Mouse (Mus musculus) cerebellum, postnatal 36 days (tissue): ENCODE data around the gene Hdac7.

Experiments
- DNase-seq, 2 experiments: peaks; one replicate each; pipeline ENCODE4 v3.0.0; 2021 to 2022; ENCODE audit warnings: mixed read lengths in 2 of 2

Hdac7 gene

DNA sequence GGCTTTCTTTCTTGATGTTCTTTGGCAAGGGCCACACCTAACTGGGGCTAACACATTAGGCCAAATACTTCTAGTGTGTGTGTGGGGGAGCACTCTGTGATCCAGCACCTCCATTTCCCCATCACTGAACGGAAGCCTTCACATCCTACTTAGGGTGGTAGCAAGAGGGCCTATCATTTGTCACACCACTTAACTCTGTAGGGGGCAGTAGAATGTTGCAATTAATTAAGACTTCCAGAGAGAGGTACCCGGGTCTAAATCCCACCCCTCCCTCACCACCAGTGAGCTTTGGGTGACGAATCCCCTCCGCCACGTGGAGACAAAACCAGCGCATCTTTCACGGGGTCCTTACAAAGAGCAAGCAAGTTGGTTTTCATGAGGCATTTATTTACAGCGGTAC lies 9.8 kb upstream of the Hdac7 start:
- no peak for DNase-seq

DNA sequence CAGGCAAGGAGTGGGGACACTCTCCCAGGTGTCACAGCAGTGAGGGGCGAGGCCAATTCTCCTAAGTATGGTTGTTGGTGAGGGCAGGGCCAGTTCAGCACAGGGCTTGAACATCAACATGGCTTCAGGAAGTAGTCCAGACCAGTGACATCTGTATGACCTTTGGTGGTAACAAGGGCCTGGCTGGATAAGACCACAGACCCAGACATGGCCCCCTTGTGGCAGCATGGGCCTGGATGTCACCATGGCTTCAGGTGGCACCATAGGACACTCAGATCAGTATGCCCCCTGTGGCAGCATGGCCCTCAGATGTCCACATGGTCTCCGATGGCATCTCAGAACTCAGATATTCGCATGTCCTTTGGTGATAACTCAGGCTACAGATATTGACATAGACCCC lies 8.0 kb upstream of the Hdac7 start:
- no peak for DNase-seq

DNA sequence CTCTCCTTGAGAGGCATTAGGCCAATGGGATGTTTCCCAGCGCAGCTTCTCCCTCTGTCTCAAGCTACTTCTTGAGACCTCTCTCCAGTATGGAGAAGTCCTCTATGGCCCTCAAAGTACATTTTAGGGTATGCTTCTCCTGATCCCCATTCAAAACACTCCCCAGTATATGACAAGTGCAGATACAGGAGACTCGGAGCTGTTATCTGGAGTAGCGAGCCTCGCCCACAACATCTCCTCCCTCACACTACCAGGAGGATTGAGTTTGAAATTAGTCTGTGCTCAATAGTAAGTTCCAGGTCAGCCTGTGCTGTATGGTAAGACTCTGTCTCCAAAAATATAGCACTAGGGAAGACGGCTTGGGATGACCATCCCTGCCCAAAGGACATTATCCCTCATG lies 6.7 kb upstream of the Hdac7 start:
- DNase-seq = no peak

DNA sequence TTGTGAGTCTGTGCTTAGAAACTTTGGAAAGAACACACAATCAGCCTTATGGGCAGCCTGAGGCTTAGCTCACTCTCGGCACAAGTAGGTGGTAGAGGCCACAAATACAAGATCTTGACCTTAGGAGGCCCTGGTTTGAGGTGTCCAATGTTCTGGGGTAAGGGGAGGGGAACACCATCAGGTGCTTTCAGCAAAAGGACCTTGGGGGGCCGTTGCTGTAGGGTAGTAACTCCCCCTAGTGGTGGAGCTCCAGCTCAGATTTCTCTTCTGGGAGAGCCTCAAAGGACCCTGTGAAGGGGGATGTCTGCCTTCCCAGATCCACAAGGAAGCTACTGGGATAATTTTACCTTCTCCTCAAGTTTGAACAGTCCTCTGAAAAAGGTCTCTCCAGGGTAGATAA lies 6.1 kb upstream of the Hdac7 start:
- DNase-seq = no peak

DNA sequence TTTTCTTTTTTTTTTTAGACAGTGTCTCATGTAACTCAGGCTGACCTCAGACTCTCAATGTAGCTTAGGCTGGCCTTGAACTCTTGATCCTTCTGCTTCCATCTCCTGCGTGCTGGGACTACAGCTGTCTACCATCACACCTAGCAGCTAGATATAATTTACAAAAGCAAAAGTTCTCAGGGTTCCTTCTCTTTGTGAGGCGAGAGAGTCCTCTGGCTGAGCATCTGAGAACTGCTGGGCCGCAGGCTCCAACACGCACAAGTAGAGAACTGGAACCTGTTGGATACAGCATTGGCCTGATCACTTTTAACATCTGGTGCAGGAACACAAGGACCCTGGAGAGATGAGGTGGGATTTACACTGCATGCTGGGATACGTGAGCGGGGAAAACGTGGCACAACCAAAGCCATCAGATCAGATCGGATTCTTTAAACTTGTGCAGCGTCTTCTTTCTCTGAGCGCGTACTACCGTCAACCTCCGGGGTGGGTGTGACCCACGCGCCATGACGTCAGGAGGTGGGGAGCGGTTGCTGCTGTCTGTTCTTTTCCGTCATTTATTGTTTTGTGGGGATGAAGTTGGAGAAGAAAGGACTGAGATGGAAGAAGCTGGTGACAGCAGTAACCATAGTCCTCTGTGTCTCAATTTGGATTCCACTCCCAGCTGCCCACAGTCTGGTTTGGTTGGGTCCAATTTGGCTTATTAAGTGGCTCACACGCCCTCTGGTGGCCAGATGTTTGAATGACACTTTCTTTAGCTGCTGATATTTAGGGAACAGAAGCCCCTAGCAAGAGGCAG lies 5.0 kb upstream of the Hdac7 start:
- DNase-seq = peak; percentile 82 to 92

DNA sequence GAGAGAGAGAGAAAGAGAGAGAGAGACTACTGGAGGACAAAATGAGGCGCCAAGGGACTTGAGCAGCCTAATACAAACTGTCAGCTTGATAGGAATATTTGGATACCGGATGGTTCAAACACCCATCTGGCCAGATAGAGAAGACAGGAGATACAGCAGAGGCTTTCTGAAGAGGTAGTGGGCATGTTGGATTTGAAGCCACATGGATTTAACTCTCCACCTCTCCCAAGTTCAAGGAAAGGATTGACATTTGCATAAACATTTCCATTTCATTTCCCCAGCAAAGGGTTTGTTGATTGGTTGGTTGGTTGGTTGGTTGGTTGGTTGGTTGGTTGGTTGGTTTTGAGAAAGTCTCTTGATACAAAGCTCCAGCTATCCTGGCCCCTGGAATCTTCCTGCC lies 3.6 kb upstream of the Hdac7 start:
- DNase-seq = no peak

DNA sequence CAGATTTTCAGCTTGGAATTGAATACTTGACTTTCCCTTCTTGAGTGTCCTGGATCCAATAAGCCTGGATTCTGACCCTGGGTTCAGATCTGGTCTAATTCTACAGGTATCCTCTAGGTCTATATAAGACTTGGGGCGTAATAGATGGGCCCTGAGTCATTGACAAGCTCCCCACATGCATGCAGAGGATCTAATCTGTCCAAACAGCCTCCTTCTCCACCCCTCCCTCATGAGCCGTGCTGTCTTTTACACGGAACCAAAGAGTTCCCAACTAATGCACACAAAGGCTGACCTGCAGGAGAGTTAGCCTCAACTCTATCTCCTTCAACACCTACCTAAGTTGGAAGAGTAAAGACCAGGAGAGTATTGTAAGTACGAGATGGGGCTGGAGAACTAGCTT lies 3.0 kb upstream of the Hdac7 start:
- no peak for DNase-seq

DNA sequence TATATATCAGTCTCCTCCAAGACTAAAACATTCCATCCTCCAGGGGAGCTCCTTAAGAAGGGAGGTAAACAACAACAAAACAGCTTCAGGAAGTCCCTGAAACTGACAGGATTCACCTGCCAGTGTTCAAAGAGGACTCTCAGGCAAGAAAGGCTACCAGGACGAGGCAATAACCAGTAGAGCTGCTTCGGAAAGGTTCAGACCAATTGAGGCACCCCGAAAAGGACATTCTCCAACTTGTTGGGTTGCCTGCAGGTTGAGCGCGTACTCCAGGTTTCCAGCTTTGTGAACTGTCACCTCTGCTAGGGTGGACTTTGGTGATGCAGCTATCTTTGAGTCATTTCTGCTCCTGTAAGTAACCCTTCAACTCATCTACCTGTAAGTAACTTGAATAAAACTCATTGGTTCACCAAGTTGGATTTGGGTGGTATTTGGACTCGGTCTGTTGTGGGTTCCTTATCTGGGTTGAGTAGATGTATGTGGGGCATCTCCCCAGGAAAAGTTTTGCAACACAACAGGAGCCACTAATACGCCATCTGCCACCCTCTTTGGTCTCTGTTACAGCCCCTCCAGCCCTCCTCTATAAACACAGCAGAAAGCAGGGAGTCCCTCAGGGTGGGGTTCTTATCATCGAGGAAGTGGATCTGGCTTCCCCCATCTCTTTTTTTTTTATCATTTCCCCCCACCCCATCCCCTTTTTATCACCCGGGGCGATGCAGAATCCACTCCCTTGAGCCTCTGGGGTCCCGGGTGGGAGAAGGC lies 2.0 kb upstream of the Hdac7 start:
- DNase-seq = no peak

DNA sequence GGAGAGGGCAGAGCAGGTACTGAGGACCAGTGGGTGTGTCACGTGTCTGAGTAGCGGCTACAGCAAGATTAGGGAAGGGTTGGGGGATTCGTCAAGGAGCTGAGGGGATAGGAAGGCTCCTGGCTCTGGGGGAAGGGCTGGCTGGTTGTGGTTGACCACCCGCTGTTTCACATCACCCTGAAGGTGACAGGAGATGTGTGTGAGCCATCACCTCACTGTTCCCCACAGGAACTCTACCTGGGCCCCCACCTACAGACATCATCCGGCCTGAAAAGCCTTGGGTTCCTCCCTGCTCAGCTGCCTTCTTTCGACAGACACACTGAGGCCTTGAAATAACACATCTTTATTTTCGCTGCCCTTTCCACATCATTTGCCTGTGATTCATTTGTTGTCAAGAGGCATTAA lies 1.1 kb downstream of the Hdac7 start:
- DNase-seq = no peak

DNA sequence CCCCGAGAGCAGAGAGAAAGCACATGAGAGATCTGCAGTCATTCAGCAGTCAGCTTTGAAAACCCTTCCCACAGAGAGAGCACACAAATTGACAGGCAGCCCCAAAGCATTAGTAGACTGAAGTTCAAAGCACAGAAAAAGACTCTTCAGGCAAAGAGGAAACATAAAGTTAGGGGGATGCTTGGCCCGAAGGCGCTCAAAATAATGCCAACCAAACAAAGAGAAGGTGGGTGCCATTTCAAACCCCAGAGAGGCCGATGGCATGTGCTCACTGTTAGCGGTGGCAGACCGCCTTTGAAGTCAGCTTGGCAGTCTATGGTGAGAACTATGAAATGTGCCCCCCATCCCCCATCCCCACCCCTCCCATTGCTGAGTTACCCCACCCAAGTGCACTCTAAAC lies 2.2 kb downstream of the Hdac7 start:
- DNase-seq = no peak

DNA sequence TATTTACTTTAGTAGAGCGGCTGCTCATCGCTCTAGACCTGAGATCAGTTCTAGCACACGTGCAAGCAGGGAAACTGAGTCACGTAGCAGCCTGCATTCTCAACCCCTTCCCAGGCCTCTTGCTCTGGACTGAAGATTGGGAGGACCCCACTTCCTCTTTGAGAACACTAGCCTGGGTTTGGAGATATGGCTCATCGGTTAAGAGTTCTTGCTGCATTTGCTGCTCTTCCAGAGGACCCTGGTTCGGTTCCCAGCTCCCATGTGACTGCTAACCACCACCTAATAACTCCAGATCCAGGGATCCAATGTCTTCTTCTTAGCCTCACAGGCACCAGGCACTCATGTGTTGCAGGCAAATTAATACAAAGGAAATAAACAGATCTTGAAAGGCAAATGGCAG lies 2.9 kb downstream of the Hdac7 start:
- DNase-seq = no peak

DNA sequence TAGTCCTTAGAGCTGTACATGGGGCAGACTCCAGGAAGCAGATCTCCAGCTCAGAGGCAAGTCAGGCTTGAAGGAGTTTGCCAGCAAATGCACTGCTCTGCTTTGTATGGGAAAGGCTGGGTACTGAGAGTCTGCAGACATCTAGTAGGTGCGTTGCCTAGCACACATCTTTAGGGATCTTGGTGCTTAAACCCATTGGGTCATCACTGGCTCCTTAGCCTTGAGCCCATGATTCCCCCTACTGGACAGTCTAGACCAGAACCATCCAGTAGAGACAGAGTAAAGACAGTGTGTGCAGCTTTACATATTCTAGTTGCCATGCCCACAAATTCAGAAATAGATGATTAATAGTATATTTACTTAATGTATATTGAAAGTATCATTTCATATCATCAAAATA lies 3.5 kb downstream of the Hdac7 start:
- DNase-seq = no peak

DNA sequence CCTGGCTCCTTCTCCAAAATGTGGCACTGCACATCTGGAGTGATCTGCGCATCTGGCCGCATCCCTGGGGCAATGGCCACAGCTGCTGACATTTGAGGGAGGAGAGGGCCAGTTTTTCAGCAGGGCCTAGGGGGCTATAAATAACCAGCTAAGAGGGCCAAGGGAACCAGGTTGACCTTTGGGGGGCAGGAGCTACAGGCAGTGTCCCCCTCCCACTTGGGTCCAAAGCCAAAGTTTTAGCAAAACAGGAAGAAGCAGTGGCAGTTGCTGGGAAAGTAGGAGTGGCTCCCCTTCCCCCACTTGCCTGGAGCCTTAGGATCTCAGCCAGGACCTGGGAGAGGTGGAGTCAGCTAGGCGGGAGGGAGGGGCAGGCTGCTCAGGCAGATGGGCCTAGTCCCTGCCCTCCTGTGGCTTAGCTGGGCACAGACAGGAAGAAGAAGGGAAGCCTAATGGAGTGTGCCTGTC lies 4.3 kb downstream of the Hdac7 start:
- DNase-seq = no peak

DNA sequence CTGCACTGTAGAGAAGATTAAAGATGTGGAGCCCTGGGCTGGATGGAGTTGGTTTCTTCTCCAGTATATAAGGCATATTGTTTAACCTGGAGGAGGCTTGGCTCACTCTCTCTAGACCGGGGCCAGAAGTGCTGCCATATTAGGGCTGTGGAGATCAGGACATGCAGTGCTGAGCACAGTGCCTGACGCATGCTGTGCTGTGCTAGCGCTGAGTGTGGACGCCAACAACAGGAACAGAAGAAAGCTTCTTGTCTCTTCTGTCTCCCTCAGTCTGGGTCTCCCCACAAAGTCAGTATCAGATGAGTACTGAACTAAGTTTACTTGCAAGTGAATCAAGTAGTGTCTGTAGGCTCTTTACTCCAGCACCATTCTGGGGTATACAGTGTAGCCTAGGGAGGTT lies 4.8 kb downstream of the Hdac7 start:
- DNase-seq = no peak

DNA sequence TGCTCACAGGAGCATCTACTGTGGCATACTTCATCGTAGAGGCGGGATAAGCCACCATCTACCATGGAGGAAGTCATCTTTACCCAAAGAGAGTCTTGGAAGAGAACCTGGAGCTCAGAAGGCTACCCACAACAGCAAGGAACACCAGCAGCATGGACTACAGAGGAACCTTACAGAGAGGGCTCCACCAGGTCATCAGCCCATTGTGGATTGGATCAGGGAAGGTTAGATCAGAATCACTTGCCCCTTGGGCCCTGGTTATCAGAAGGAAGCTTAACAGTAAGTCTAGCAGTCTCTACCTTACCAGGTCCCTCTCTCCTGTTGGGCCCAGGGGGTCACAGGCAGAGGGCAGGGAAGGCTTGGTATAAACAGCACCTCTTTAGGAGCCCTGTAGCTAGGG lies 5.3 kb downstream of the Hdac7 start:
- DNase-seq = no peak

DNA sequence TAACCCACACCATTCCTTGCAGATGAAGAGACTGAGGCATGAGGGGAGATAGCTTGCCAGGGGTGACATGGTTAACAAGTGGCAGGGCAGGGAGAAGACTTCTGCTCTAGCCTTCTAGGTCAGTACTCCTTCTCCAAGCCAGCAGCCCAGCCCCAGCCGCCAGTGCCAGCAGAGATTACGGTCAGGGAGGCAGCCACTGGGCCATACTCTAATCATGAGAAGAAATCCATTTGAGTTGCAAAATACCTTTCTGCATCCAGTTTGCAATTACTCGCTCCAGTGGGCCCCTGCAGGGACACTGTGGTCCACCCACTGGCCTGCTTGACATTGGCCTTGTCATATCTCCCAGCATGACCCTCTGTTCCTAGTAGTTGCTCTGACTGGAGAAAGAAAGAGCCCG lies 5.9 kb downstream of the Hdac7 start:
- no peak for DNase-seq

DNA sequence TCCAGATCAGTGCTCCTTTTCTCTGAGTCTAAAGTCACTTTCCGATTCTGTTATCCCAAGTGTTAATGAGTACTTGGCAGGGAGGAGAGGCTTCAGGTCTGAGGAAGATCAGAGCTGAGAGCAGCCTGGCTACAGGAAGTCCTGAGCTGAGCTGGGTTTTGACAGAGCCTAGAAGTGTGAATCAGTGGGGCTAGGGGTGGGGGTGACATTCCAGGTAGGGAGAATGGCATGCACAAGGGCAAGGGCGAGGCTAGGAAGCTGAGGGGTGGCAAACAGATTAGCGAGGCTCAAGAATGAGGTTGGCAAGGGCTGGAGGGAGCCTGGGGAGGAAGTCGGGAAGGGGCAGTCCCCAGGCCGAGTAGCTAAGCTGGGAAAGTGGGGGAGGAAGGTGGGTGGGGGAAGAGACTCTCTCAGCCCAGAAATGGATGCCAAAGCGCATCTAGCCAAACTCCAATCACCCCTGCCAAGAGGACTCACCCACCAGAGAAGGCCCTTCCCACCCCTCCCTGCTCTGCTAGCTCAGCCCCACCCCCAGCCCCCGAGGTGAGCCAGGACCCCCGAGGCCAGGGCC lies 6.7 kb downstream of the Hdac7 start:
- no peak for DNase-seq

DNA sequence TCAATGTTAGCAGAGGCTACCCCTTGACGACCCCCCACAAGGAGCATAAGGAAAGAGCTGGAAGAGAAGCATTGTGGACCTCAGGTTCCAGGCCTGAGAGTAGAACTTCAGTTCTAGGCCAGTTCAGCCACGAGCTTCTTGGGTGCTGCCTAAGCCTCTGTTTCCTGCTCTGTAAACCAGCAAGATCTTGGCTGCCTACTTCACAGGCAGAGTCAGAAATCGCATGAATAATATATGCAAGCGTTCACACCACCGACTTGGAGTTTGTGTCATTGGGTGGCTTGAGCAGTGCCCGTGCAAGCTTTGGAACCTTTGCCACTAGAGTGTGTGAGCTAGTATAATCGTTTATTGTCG lies 7.4 kb downstream of the Hdac7 start:
- DNase-seq = no peak

DNA sequence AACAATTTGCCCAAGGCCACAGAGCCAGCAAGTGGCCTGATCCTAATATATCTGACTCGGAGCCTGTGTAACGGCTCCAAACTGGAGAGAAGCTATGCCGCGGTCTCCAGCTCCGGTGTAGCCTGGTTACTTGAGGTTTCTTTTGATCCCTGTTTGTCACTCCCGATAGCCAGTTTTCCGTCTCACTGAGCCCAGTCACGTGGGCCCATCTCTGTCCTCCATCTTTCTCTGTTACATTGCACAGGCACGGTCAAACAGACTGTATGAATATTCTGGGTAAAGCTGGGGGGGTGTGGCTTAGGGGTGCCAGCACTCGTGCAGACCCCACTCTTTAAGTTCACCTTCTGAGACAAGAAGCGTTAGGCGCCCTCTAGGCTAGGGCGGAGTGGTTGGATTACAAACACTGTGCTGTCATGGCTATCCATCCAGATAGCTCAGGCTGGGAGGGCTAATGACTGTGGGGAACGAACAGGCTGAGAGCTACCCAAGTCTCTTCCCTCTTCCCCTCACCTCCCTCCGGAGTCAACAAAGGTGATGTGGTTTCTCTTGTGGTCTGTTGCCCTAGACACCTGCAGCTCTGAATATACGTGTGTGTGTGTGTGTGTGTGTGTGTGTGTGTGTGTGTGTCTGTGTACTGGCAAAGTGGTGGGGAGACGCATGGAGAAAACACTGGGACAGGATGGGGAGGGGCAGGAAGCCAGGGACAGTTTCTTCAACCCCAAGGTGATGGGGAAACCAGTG lies 8.0 kb downstream of the Hdac7 start:
- DNase-seq = no peak

DNA sequence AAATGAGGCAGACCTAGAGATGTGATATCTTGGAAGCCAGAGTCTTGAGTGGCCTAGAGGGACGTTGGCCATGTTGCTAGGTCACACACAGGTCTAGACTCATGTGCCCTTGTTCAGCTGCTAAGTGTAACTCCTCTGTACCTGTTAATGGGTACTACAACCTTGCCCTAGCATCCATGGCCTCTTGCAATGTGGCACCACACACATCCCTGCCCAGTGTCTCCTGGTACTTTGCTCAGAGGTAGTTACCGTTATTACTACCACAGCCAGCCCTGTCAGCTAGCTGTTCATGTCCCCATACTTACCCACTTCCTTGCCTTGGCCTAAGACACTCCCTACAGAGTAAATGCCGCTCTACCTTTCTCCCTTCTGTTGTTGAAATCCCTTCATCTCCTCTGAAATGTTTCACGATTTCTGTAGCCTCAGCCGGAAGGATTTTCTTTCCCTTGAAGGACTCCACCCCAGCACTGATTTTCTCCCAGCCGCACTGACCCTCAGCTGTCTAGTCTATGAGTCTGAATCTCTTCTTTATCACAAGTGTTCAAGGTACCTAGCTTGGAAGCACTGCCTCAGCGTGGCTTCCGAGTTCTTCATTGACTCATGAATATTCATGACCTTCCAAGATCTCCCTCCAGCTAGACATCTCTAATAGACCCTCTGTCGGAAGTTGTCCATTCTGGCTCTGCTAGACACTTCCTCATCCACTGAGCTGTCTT lies 11.4 kb downstream of the Hdac7 start:
- no peak for DNase-seq

DNA sequence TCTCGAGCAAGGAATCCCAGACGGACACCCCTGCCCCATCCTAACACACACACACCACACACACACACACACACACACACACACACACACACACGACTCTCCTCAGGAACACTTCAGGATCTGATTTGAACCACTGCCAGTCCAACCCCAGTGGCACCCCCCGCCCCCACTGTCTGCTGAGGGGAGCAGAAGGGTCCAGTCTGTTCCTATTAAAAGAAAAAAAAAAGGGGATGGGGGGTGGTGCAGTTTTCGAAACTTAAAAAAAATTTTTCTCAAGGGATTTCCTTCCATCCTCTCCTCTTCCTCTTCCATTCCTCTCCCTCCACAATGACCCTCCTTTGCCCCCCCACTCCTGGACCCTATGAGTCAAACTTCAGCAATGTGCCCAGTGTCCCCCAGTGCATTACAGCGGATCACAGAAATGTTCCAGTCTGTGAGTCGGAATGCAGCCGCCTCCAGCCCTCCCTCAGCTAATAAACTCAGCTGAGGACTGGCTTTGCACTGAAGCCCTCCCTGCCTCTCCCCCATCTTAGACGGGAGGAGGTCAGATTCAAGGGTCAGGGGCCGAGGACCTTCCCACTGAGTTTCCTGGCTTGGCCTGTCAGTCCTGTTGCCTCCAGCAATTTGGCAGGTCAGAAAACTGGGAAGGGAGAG lies 12.2 kb downstream of the Hdac7 start:
- DNase-seq = no peak
